Mouse (Mus musculus): ENCODE measurements around the gene Gm7697. TPM values are rescaled to one million over a fixed set of nuclear protein-coding genes. Genes with fewer than 3 reads are reported as not detected.

Gene Gm7697
- polyA plus RNA-seq, 1 experiment from 2014 or later: not detected

Other genes with a start within 250 kb of the Gm7697 start
- not detected in 2 replicates for gene Gm9495, start 69.4 kb downstream of the Gm7697 start, polyA plus RNA-seq (2016; fragmentation: Nextera tagmentation; extraction: Ambion mirVana)
- 9.6 and 9.7 TPM in 2 replicates for gene Zfp868, start 102.6 kb upstream of the Gm7697 start, polyA plus RNA-seq (2016; fragmentation: Nextera tagmentation; extraction: Ambion mirVana)
- gene Zfp964, start 131.5 kb upstream of the Gm7697 start, polyA plus RNA-seq (2016; fragmentation: Nextera tagmentation; extraction: Ambion mirVana): 0.42 and 0.58 TPM in 2 replicates
- 14.8 and 15.8 TPM in 2 replicates for gene Zfp869, start 187.7 kb upstream of the Gm7697 start, polyA plus RNA-seq (2016; fragmentation: Nextera tagmentation; extraction: Ambion mirVana)
- gene Zfp963, start 227.0 kb upstream of the Gm7697 start, polyA plus RNA-seq (2016; fragmentation: Nextera tagmentation; extraction: Ambion mirVana): 1.8 and 2.3 TPM in 2 replicates